Mouse (Mus musculus): ENCODE data around the gene Ripor3. TPM values are rescaled to one million over a fixed set of nuclear protein-coding genes. Genes with fewer than 3 reads are reported as not detected.

Gene Ripor3
- polyA plus RNA-seq, 1 experiment, result 1.9 TPM

DNA sequence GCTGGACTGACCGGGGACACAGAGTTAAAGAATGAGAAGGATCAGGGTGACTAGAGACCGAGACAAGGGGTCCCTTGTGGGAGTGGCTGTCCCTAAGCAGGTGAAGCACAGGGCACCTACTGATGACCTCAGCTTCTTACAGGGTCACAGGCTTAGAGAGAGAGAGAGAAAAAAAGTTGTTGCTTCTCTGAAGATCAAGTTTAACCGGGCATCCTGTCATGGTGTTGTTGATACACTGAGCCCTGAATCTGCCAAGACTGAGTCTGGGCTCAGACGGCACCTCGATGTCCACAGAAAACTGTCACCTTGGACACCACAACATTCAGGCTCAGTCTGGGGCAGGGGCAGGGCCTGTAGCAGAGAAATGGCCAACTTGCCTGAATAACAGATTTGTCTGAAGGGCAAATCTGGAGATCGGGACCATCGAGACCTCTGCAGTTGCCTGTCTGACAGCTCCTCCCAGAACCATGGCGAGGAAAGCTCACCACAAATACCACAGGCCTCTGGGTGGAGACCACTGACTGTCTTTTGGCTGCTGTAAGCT is 13.7 kb downstream of the Ripor3 start:
- DNase-seq (ENCODE audit: low read depth, low spot score), result no peak
- WGBS, result 61% methylated on average over 8 of the region's 8 CpGs

DNA sequence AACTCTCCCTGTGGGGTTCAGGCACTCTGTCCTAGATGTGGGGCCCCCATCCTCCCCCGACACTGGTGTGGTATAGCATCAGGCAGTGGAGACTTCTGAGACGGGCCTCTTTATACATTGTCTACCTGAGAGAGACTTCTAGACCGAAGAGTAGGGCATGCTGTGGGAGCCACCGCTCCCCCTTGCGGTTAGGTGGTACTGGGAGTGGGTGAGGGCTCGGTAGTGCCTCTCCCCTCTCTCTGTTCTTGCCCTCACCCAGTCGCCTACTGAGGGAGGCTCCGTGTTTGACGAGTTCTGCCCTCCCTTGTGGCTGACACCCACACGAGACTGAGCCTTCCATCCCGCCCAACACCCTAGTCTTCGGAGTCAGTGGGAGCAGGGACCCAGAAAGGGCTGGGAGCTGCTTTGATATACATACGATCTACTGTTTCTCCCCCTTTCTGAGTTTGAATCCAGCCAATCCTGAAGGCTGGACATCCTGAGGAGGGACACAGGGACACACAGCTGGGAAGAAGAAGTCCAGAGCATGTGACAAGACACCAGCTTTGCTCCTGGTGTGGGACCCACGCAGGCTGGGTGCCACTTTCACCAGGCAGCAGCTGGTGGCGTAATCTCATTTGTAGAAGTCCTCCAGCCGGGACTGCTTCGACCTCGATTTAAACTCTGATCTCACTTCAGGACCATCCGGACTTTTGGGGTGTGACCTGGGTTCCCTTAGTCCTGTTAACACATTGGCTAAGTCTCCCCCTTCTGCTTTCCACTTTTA is 14.4 kb downstream of the Ripor3 start:
- 52% methylated on average over 19 of the region's 19 CpGs for WGBS
- no peak for DNase-seq (ENCODE audit: low read depth, low spot score)

DNA sequence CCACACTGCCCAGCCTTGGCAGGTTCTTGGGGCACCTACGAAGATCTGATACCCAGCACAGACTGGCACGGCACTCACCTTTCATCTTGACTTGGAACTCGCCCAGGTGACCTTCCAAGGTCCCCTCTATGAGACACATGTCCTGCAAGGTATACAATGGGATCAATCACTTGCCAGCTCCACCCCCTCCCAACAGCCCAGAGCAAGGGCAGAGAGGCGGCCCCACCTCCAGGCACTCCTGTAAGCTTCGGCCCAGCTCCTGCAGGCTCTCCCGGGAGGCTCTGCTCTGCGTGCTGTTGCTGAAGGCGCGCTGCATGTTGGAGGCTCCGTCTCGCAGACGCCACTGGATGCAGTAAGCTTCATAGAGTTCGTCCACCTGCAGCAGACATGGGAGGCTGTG is 17.2 kb downstream of the Ripor3 start:
- DNase-seq (ENCODE audit: low read depth, low spot score), result no peak
- WGBS, result 46% methylated on average over 13 of the region's 13 CpGs

DNA sequence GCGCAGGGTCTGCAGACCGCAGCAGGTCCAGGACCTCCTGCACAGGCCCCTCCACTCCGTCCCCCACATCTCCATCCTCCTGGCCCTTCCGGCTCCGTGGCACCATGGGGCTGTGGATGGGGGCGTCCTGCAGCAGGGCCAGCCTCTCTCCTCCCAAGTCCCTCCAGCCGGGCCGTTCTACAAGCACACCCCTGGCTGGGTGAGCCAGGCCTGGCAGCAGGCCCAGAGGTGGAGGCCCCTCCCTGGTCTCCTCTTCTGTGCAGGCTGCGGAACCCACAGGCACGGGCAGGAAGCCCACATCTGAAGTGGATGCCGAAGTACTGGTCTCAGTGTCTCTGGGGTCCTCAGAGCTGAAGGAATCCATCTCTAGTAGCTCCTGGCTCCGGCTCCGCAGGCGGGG is 21.1 kb downstream of the Ripor3 start:
- no peak for DNase-seq (ENCODE audit: low read depth, low spot score)
- WGBS, result 44% methylated on average over 14 of the region's 14 CpGs

DNA sequence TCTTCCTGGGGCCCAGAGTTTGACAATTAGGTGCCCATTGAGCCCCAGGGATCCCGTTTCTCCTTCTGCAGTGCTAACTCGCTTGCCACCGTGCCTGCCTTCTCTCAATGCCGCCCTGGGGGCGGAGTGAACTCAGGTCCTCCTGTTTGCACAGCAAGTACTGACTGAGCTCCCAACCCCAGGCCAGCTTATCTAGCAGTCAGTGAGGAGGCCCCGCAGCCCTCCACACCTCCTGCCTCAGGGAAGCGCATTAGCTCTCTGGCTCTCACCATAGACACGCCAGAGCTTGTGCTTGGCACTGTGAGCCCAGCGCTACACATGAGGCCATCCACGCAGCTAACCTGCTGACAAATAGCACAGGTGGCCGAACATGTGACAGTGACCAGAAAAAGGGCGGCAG is 22.8 kb downstream of the Ripor3 start:
- DNase-seq (ENCODE audit: low read depth, low spot score), result no peak
- 66% methylated on average over 12 of the region's 12 CpGs for WGBS

DNA sequence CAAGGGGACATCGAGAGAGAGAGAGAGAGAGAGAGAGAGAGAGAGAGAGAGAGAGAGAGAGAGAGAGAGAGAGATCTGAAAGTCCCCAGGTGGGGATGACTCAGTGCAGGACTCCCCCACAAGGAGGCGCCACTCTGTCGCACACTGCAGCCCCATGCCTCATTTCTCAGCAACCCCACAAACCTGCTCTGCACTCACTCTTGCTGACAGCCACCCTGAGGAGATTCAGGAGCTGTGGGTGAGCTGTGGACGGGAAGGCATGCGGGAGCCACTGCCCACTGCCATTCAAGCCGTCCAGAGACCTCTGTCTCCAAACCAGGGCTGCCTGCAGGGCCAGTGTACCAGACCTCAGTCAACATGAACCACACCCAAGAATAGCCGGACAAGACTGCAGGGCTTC is 23.7 kb downstream of the Ripor3 start:
- no peak for DNase-seq (ENCODE audit: low read depth, low spot score)
- WGBS, result 10% methylated on average over 7 of the region's 7 CpGs

DNA sequence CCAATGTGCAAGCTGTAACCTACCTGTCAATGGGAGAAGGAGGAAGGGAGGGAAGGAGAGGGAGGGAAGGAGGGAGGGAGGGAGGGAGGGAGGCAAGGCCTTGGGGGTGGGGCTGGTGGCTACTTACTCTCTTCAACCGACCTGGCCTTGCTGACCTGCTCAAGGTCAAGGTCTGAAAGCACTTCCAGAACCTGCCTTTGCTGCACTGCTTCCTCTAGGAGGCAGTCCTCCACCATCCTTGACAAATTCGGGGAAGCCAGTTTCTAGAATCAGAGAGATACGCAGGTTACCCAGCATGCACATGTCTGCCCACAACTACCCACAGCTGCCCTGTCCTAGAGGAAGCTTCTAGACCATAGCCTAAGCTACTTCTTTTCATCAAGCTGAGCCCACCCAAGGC is 25.5 kb downstream of the Ripor3 start:
- DNase-seq (ENCODE audit: low read depth, low spot score), result no peak
- WGBS, result 46% methylated on average over 3 of the region's 3 CpGs

DNA sequence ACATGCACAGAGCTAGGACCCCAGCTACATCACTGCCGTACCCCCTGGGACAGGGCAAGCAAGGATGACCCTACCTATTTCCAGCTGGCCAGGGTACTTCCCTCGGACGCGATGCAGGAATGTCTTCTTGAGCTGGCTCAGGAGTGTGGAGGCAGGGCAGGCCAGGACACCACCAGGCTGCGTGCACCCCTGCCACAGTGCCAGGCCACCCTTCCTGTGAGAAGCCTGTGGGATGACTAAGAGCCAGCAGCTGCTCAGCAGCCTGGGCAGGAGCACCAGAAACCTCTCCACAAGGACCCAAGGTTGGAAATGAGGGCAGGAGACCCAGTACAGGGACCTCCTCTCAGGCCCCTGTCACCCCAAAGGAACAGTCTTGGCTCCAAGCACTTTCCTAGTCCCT is 26.0 kb downstream of the Ripor3 start:
- WGBS, result 91% methylated on average over 5 of the region's 5 CpGs
- DNase-seq (ENCODE audit: low read depth, low spot score), result no peak

DNA sequence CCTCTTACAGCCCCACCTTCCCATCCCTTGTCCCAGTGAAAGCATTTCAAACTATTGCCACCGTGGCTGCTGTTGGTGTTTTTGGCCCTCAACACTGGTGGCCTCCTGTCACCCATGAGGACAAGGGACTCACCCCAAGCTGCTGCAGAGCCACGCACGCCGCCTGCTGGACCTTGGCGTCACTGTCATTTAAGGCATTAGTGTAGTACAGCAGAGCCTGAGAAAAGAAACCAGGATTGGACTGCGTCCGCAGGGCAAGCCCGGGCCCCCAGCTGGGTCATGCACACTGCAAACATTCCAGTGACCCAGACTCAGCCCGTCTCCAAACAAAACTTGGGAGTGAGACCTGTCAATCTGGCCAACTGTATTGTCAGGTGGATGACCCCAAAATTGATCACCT is 27.8 kb downstream of the Ripor3 start:
- DNase-seq (ENCODE audit: low read depth, low spot score), result no peak
- WGBS, result 50% methylated on average over 9 of the region's 9 CpGs

DNA sequence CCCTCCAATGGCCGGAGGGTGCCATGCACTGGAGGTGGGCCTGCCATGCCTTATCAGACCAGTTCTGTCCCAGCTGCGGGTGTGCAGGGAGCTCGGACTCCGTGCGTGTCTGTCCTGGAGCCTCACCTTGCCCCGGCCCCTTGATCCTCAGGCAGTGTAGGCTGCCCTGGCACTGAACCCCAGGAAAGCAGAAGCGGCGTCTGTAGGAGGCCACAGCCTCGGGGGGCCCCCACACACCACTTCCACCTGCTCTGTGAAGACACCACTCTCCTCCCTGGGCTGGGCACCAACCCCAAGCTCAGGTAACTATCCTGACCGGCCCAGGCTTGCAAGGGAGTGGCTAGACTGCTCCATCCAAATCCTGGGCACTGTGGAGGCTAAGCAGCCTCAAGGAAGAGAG is 30.0 kb downstream of the Ripor3 start:
- no peak for DNase-seq (ENCODE audit: low read depth, low spot score)
- WGBS, result 85% methylated on average over 10 of the region's 10 CpGs

DNA sequence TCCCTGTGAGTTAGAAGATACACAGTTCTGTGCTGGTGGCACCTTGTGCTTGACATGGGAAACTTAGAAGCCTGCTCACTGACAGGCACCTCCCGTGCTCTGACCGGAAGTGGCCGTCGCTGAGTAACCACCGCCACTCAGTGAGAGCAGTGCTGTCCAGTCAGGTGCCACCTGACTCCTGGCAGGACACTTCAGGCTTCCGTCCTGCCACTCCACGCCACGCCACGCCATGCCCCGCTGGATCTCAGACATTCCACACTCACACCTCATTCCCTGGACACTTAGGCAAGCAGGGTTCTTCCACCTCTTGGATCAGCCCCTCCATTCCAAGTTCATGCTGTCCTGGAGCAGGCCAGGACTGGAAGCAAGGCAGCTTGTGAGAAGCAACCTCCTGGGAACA is 32.1 kb downstream of the Ripor3 start:
- no peak for DNase-seq (ENCODE audit: low read depth, low spot score)
- WGBS, result 89% methylated on average over 10 of the region's 10 CpGs

DNA sequence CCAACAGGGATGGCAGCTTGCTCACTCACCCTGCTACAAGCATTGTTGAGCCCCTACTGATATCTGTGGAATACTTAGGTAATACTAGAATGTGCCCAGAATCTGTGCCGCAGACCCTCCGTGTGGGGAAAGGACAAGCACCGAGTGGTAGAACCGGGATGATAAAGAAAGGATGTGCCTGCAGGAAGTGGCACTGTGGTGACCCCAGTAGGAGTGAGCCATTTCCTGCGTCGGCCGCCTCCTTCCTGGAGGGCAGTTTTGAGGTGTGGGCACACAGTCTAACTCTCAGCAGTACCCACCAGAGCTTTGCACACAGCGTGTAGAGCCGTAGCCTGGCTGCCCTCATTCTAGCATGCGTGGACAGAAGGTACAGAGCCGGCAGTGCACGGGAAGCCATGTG is 34.7 kb downstream of the Ripor3 start:
- 81% methylated on average over 12 of the region's 12 CpGs for WGBS

DNA sequence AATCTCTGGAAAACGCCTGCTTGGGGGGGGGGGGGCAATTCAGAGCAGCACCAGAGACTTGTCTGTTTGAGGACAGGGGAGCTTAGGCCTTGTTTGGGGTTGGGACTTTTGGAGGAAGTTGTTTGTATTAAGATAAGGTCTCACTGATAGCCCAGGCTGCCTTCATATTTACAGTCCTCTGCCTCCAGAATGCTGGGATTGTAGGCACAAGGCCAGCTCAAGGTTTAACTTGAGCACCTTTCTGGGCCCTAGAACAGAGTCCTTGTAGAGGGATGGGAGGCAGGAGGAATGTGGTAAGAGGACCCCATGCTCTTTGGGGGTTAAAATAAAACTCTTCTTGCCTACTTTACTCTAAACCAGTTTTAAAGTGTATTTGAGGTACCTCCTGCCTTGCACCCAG is 37.6 kb downstream of the Ripor3 start:
- no peak for DNase-seq (ENCODE audit: low read depth, low spot score)

More for the DNA sequence above, 34.7 kb downstream of the Ripor3 start:
- DNase-seq (ENCODE audit: low read depth, low spot score), result no peak

DNA sequence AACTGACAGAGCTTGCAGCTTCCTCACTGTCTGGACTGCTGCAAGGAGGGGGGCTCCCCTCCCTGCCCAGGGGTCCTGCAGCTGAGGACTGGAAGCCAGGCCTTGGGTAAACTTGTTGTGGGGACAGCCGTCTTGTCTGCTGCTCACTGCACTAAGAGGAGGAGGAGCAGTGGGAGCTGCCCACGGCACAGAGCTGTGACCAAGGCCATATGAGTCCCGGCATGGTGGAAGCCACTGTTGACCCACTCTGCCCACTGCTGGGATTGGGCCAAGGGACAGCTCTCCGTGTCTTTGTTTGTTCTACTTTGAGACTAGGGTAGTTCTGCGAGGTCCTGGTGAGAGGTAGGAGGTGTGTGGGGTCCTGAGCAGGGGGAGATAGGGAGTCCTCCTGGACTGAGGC is 38.3 kb downstream of the Ripor3 start:
- no peak for DNase-seq (ENCODE audit: low read depth, low spot score)
- 58% methylated on average over 5 of the region's 5 CpGs for WGBS

More for the DNA sequence above, 37.6 kb downstream of the Ripor3 start:
- 23% methylated on average over 1 of the region's 1 CpGs for WGBS

DNA sequence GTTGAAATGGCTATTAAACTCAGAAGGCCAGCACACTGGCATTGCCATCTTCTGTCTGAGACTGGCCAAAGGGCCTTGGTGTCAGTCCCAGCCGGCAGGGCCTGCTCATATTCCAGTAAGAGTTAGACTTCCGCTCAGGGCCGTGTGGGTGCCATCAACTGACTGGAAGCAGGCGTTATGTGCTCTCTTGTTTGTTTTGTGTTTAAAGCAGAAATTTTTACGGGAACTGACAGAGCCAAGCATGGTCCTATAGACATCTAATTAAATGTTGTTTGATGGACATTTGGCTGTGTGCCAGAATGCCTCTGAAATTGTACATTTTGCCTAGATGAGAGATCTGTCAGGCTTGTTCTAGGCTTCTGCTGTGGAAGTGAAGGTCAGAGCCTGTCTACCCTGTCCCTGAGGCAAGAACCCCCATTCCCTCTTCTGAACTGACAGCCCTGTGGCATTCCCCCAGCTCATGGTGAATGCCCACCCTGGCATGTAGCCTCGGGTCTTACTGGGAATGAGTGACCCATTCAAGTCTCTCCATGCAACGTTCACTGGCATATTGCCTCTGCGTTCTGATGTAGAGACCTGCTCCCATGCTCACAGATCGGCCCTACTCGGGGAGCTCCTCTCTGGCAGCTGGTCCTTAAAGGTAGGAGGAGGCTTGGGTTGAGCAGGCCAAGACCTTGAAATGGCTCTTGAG is 40.4 kb downstream of the Ripor3 start:
- DNase-seq (ENCODE audit: low read depth, low spot score), result no peak
- WGBS, result 81% methylated on average over 10 of the region's 10 CpGs

DNA sequence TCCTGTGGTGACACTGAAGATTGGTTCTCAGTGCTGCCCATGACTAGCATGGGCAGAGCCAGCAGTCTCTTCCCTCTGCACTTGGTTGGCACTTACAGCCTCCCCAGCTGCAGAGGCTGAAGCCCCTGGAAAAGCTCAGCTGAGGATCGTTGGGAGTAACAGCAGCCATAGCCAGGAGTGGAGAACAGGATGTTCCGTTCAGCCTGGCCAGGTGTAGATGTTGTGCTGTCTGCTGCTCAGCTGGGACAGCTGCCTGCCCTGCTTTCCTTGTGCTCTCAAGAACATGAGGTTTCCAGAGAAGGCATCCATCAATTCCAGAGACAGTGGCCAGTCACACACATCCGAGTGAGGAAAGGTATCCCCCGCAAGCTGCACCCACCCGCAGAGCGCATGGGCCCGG is 41.9 kb downstream of the Ripor3 start:
- 93% methylated on average over 7 of the region's 7 CpGs for WGBS
- no peak for DNase-seq (ENCODE audit: low read depth, low spot score)

DNA sequence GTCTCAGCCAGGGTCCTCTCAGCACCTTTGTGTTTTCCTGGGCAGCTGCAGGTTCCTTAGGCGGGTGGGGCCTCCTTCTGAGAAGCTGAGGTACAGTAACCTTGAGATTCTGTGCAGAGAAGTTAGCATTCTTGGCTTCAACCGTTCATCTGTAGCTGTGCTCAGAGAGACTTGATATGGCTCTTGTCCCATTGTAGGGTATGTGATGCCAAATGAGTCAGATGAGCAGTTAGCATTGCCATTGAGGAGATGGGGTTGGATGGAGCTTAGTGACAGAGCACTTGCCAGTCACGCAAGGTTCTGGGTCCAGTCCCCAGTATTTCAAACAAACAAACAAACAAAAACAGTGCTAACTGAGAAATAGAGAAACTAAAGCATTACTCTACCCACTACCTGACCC is 44.5 kb downstream of the Ripor3 start:
- WGBS, result 77% methylated on average over 3 of the region's 3 CpGs
- DNase-seq (ENCODE audit: low read depth, low spot score), result no peak

DNA sequence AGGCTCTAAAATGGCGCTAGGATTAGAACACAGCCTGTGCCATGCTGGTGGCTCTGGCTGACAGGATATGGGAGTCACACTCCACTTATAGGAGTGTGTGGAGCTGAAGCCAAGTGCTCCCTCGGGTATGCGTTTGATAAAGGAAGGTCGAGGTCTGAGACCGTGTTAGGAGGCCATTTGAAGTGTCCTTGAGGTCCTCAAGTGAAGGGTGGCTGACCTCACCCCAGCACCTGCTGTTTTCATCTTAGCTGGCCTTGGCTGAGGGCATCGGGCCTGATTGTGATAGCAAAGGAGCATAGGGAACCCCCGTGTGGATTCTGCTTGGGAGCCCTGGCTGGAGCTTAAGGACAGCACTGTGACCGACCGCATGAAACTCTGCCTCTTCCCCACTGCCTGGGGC is 46.1 kb downstream of the Ripor3 start:
- no peak for DNase-seq (ENCODE audit: low read depth, low spot score)
- 93% methylated on average over 9 of the region's 9 CpGs for WGBS

DNA sequence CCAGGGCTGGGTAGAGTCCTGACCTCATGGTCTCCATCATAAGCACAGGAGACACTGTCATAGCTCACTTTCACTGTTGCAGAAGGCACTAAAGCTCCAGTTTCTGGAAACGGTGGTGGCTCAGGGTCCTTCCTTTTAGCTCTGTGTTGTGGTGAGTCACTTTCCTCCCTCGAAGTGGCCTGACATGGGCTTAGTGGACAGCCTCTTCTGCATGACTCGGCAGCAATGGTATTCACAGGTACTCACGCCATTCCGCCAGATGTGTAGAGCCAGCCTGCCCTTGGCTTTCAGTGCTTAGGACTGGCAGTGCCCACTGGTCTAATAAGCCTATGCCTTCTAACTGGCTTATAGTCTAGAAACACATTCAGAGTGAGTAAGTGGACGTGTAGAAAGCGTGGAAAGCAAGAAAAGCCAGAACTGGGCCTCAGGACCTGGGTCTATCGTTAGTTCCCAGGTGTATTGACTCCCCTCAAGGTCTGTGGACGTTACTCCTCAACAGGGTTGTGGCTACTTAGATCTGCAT is 46.6 kb downstream of the Ripor3 start:
- no peak for DNase-seq (ENCODE audit: low read depth, low spot score)
- 90% methylated on average over 9 of the region's 9 CpGs for WGBS

DNA sequence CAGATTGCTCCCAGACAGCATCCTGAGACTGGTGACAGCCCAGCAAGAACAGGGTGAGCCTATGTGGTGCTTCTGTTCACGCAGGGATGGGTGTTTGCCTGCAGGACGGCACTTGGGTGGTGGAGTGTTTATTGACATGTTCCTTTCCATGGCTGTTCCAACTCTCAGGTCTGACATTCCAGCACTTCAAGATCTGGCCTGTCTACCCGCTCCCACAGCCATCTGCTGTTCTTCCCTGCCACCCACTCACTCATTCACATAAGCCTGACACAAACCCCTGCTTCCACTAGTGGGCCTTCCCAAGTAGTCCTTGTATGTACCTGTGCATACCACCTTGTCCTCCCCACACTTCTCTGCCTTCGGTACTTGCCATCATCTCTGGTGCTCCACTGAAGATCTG is 47.2 kb downstream of the Ripor3 start:
- DNase-seq (ENCODE audit: low read depth, low spot score), result no peak
- WGBS, result 85% methylated on average over 4 of the region's 4 CpGs

DNA sequence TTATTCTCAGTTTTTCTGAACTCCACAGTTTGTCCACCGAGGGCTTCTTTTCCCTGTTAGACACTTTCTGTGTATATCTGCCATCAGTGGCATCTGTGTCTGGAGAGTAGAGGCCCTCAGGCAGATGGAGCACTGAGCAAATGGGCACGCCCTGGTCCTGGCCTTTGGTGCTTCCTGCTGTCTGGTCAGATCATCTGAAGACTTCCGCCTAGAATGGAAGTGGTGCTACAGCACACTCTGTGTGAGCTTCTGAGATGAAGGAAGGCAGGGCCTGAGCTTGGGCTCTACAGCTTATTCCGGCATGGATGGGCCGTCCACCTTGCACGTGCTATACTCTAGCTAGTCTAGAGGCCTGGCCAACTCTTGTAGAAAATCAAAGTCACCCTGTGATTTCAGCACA is 48.1 kb downstream of the Ripor3 start:
- 84% methylated on average over 6 of the region's 6 CpGs for WGBS
- no peak for DNase-seq (ENCODE audit: low read depth, low spot score)
